Mouse (Mus musculus) heart, postnatal 14 days (tissue): ENCODE results near the gene Usp49. TPM values are rescaled to one million over a fixed set of nuclear protein-coding genes. Genes with fewer than 3 reads are reported as not detected.

Experiments
- DNase-seq, 2 experiments: peaks; one replicate each; pipeline ENCODE4 v3.0.0; 2021 to 2022
- intact Hi-C: fragments of 180-260 bp; cut with DNase I; formaldehyde crosslinking; loops from one replicate; pipeline ENCODE4 v1.15.1; 2025
- total RNA-seq, 2 experiments: library from RNA; stranded (reverse); gene quantifications; 2 replicates each; pipeline ENCODE4 v1.2.3; 2021

Usp49 gene
- total RNA-seq, 2 experiments from 2014 or later: 4.4 to 4.5 TPM

GRCm38 (mm10) chr17:47711883-47712282 is 81.4 kb downstream of the Usp49 start:
- intact Hi-C loops: no loop called here
- no peak for DNase-seq

GRCm38 (mm10) chr17:47712889-47713571 is 82.5 kb downstream of the Usp49 start:
- DNase-seq: no peak
- intact Hi-C loops: no loop called here

- no peak for DNase-seq
- intact Hi-C loops: no loop called here
Observed at GRCm38 (mm10) chr17:47715037-47715436, 84.5 kb downstream of the Usp49 start.

- intact Hi-C loops: no loop called here
- DNase-seq: no peak
Observed at GRCm38 (mm10) chr17:47721183-47721582, 90.7 kb downstream of the Usp49 start.

- intact Hi-C loops: no loop called here
- DNase-seq: no peak
Observed at GRCm38 (mm10) chr17:47726566-47726965, 96.1 kb downstream of the Usp49 start, which contains the start of gene Pgc. Gene Pgc, plus strand, starts transcription at chr17:47726842.

GRCm38 (mm10) chr17:47730633-47731575 is 100.4 kb downstream of the Usp49 start:
- no peak for DNase-seq
- intact Hi-C loops: no loop called here

GRCm38 (mm10) chr17:47735553-47736100 is 105.1 kb downstream of the Usp49 start:
- no peak for DNase-seq
- intact Hi-C loops: loop anchor here (2.0 kb wide), 1 partner anchor 39 kb away; no protein-coding TSS in a partner anchor

Other genes starting within 250 kb of the Usp49 start
- under 1 TPM; 0.26 to 0.46 TPM for gene Guca1b, start 245.3 kb upstream of the Usp49 start, total RNA-seq
- gene Guca1a, start 230.1 kb upstream of the Usp49 start, total RNA-seq: under 1 TPM in 1 of 2 experiments, not detected in 1; 0.44 TPM
- 1 to 10 TPM; 1.8 to 2.1 TPM for gene AI661453, start 194.1 kb upstream of the Usp49 start, total RNA-seq
- gene 1700001C19Rik, start 193.3 kb upstream of the Usp49 start, total RNA-seq: not detected
- gene Taf8, start 128.4 kb upstream of the Usp49 start, total RNA-seq: 10 to 100 TPM; 14.9 to 15.6 TPM
- 100 to 1,000 TPM in 1 of 2 experiments, 10 to 100 TPM in 1; 93.8 to 126 TPM for gene Ccnd3, start 125.6 kb upstream of the Usp49 start, total RNA-seq
- gene Bysl, start 19.2 kb upstream of the Usp49 start, total RNA-seq: 10 to 100 TPM; 14.0 to 15.8 TPM
- 10 to 100 TPM; 18.7 to 20.8 TPM for gene Med20, start 19.1 kb upstream of the Usp49 start, total RNA-seq
- 1 to 10 TPM; 1.9 to 2.5 TPM for gene Gm20517, start 19.1 kb upstream of the Usp49 start, total RNA-seq
- 100 to 1,000 TPM; 129 TPM for gene Tomm6, start 57.7 kb downstream of the Usp49 start, total RNA-seq
- 1 to 10 TPM; 3.3 to 5.4 TPM for gene Frs3, start 58.3 kb downstream of the Usp49 start, total RNA-seq
- gene Gm21981, start 63.8 kb downstream of the Usp49 start, total RNA-seq: under 1 TPM; 0.74 to 0.78 TPM
- gene Prickle4, start 64.0 kb downstream of the Usp49 start, total RNA-seq: 1 to 10 TPM; 3.8 to 5.4 TPM
- gene Pgc, start 96.2 kb downstream of the Usp49 start, total RNA-seq: not detected
- gene Tfeb, start 106.3 kb downstream of the Usp49 start, total RNA-seq: 10 to 100 TPM; 46.8 to 49.3 TPM
- 1 to 10 TPM; 2.8 to 3.9 TPM for gene Mdfi, start 204.0 kb downstream of the Usp49 start, total RNA-seq